Mouse (Mus musculus) MEL (cell line): Measurements from ENCODE around the gene Cpne1. TPM values are rescaled to one million over a fixed set of nuclear protein-coding genes. Genes with fewer than 3 reads are reported as not detected.

Experiments used
- DNase-seq: peaks from one replicate; pipeline ENCODE4 v3.0.0; 2011; ENCODE audit warnings: low read depth, low spot score
- H3K27ac ChIP-seq: 2 replicates; pipeline ENCODE4 v1.5.1; 2012; ENCODE audit warnings: low read depth, mild to moderate bottlenecking, control low read depth, low read length, moderate library complexity; ENCODE audit not compliant: control insufficient read depth
- H3K27me3 ChIP-seq, 2 experiments: fragments of 150-350 bp in 1 of 2; sonication (generic) in 1 of 2; 2 replicates each; pipeline ENCODE4 v1.6.1; 2012; ENCODE audit warnings: low read length in 2 of 2, mild to moderate bottlenecking in 2 of 2, improper control_type of control experiment in 1 of 2, moderate library complexity in 1 of 2; ENCODE audit not compliant: insufficient read depth in 2 of 2, control insufficient read depth in 1 of 2
- H3K36me3 ChIP-seq, 2 experiments: 2 replicates each; pipeline ENCODE4 v1.6.1; 2012 to 2014; ENCODE audit warnings: low read length in 2 of 2, improper control_type of control experiment in 1 of 2, inconsistent platforms in 1 of 2, mild to moderate bottlenecking in 1 of 2; ENCODE audit not compliant: insufficient read depth in 2 of 2, control insufficient read depth in 1 of 2
- H3K4me1 ChIP-seq, 2 experiments: fragments of 150-350 bp in 1 of 2; sonication (generic) in 1 of 2; 2 replicates each; pipeline ENCODE4 v1.6.1; 2012; ENCODE audit warnings: low read length in 2 of 2, improper control_type of control experiment in 1 of 2, mild to moderate bottlenecking in 1 of 2; ENCODE audit not compliant: insufficient read depth in 2 of 2, control insufficient read depth in 1 of 2
- H3K4me3 ChIP-seq, 2 experiments: fragments of 150-350 bp in 1 of 2; sonication (generic) in 1 of 2; 2 replicates each; pipeline ENCODE4 v1.5.1; 2012; ENCODE audit warnings: low read depth in 2 of 2, low read length in 2 of 2, mild to moderate bottlenecking in 2 of 2, moderate library complexity in 2 of 2, control low read depth in 1 of 2, improper control_type of control experiment in 1 of 2; ENCODE audit not compliant: control insufficient read depth in 1 of 2, insufficient read depth in 1 of 2
- H3K79me2 ChIP-seq: 2 replicates; pipeline ENCODE4 v1.6.1; 2012; ENCODE audit warnings: mild to moderate bottlenecking, low read length, moderate library complexity; ENCODE audit not compliant: control insufficient read depth, poor library complexity, insufficient read depth
- H3K9ac ChIP-seq: 2 replicates; pipeline ENCODE4 v1.6.1; 2012; ENCODE audit warnings: low read depth, mild to moderate bottlenecking, control low read depth, low read length, moderate library complexity; ENCODE audit not compliant: control insufficient read depth, poor library complexity, severe bottlenecking
- H3K9me3 ChIP-seq: fragments of 150-350 bp; sonication (generic); replicated peaks from 2 replicates; pipeline ENCODE4 v1.6.1; 2012; ENCODE audit warnings: mild to moderate bottlenecking, low read length, improper control_type of control experiment, moderate library complexity; ENCODE audit not compliant: insufficient read depth
- CTCF ChIP-seq, 3 experiments: IDR thresholded peaks in 2 of 3; conservative IDR thresholded peaks in 1 of 3; 2 replicates each; pipeline ENCODE4 v1.5.1; 2011 to 2012; ENCODE audit warnings: low read length in 3 of 3, low read depth in 2 of 3, mild to moderate bottlenecking in 2 of 3, improper control_type of control experiment in 1 of 3, inconsistent platforms in 1 of 3, mixed read lengths in 1 of 3, moderate library complexity in 1 of 3; ENCODE audit not compliant: control insufficient read depth in 1 of 3, insufficient read depth in 1 of 3, poor library complexity in 1 of 3, severe bottlenecking in 1 of 3
- EP300 ChIP-seq, 2 experiments: IDR thresholded peaks; 2 replicates each; pipeline ENCODE4 v1.6.1; 2011; ENCODE audit warnings: improper control_type of control experiment in 2 of 2, low read length in 2 of 2, low read depth in 1 of 2, mild to moderate bottlenecking in 1 of 2
- ETS1 ChIP-seq: IDR thresholded peaks from 2 replicates; pipeline ENCODE4 v1.6.1; 2012; ENCODE audit warnings: low read depth, mild to moderate bottlenecking, inconsistent platforms, low read length, improper control_type of control experiment, moderate library complexity
- GABPA ChIP-seq: IDR thresholded peaks from 2 replicates; pipeline ENCODE4 v1.6.1; 2012; ENCODE audit warnings: low read depth, mild to moderate bottlenecking, inconsistent platforms, low read length, improper control_type of control experiment, moderate library complexity
- GATA1 ChIP-seq: IDR thresholded peaks from 2 replicates; pipeline ENCODE4 v1.6.1; 2011; ENCODE audit warnings: low read depth, low read length, improper control_type of control experiment
- JUND ChIP-seq: IDR thresholded peaks from 2 replicates; pipeline ENCODE4 v1.6.1; 2011; ENCODE audit warnings: low read depth, mild to moderate bottlenecking, improper control_type of control experiment, low read length
- MAFK ChIP-seq: IDR thresholded peaks from 2 replicates; pipeline ENCODE4 v1.6.1; 2011; ENCODE audit warnings: low read depth, mild to moderate bottlenecking, low read length, improper control_type of control experiment, borderline replicate concordance
- MEF2A ChIP-seq: IDR thresholded peaks from 2 replicates; pipeline ENCODE4 v1.6.1; 2014; ENCODE audit warnings: low read depth, mild to moderate bottlenecking, inconsistent platforms, low read length, improper control_type of control experiment; ENCODE audit not compliant: poor library complexity, insufficient replicate concordance, severe bottlenecking; ENCODE audit errors: extremely low read depth
- MXI1 ChIP-seq: IDR thresholded peaks from 2 replicates; pipeline ENCODE4 v1.6.1; 2011; ENCODE audit warnings: mild to moderate bottlenecking, low read depth, low read length, improper control_type of control experiment
- MYB ChIP-seq: IDR thresholded peaks from 2 replicates; pipeline ENCODE4 v1.6.1; 2011; ENCODE audit warnings: mild to moderate bottlenecking, low read depth, low read length, improper control_type of control experiment
- MYC ChIP-seq: IDR thresholded peaks from 2 replicates; pipeline ENCODE4 v1.6.1; 2011; ENCODE audit warnings: low read depth, mild to moderate bottlenecking, low read length, improper control_type of control experiment, moderate library complexity
- NRF1 ChIP-seq: IDR thresholded peaks from 2 replicates; pipeline ENCODE4 v1.6.1; 2014; ENCODE audit warnings: low read depth, mild to moderate bottlenecking, inconsistent platforms, low read length, improper control_type of control experiment, moderate library complexity; ENCODE audit not compliant: poor library complexity, insufficient read depth, severe bottlenecking
- POLR2AphosphoS5 ChIP-seq: IDR thresholded peaks from 2 replicates; pipeline ENCODE4 v1.6.1; 2012; ENCODE audit warnings: low read depth, borderline replicate concordance, mild to moderate bottlenecking, inconsistent platforms, low read length, moderate library complexity, mixed read lengths
- RCOR1 ChIP-seq: IDR thresholded peaks from 2 replicates; pipeline ENCODE4 v1.6.1; 2012; ENCODE audit warnings: low read depth, mild to moderate bottlenecking, inconsistent platforms, low read length, improper control_type of control experiment
- SMC3 ChIP-seq: IDR thresholded peaks from 2 replicates; pipeline ENCODE4 v1.6.1; 2011; ENCODE audit warnings: low read depth, low read length, improper control_type of control experiment
- TAL1 ChIP-seq: IDR thresholded peaks from 2 replicates; pipeline ENCODE4 v1.6.1; 2012; ENCODE audit warnings: mild to moderate bottlenecking, inconsistent platforms, low read length, moderate library complexity, mixed read lengths
- TBP ChIP-seq: IDR thresholded peaks from 2 replicates; pipeline ENCODE4 v1.8.0; 2011; ENCODE audit warnings: low read depth, low read length, improper control_type of control experiment
- TCF12 ChIP-seq: IDR thresholded peaks from 2 replicates; pipeline ENCODE4 v1.6.1; 2014; ENCODE audit warnings: low read depth, mild to moderate bottlenecking, inconsistent platforms, low read length, improper control_type of control experiment, moderate library complexity
- UBTF ChIP-seq: IDR thresholded peaks from 2 replicates; pipeline ENCODE4 v1.6.1; 2012; ENCODE audit warnings: low read depth, mild to moderate bottlenecking, inconsistent platforms, low read length, improper control_type of control experiment, moderate library complexity, borderline replicate concordance; ENCODE audit not compliant: insufficient read depth
- USF1 ChIP-seq: IDR thresholded peaks from 2 replicates; pipeline ENCODE4 v1.6.1; 2014; ENCODE audit warnings: low read depth, mild to moderate bottlenecking, inconsistent platforms, low read length, improper control_type of control experiment, moderate library complexity
- USF2 ChIP-seq, 2 experiments: IDR thresholded peaks; 2 replicates each; pipeline ENCODE4 v1.6.1; 2011 to 2012; ENCODE audit warnings: improper control_type of control experiment in 2 of 2, low read length in 2 of 2, borderline replicate concordance in 1 of 2, inconsistent platforms in 1 of 2, low read depth in 1 of 2, mild to moderate bottlenecking in 1 of 2; ENCODE audit not compliant: insufficient read depth in 1 of 2
- ZMIZ1 ChIP-seq: IDR thresholded peaks from 2 replicates; pipeline ENCODE4 v1.6.1; 2012; ENCODE audit warnings: low read depth, mild to moderate bottlenecking, inconsistent platforms, low read length, improper control_type of control experiment, moderate library complexity
- polyA plus RNA-seq, 2 experiments: library from polyadenylated mRNA; stranded (reverse) in 1 of 2; unstranded in 1 of 2; fragments of >175 nt in 1 of 2; fragments of >200 nt in 1 of 2; gene quantifications; 2 replicates each; pipeline versions ENCODE4 v1.2.1 to v1.2.4; 2012; ENCODE audit warnings: low replicate concordance in 2 of 2, low read depth in 1 of 2; ENCODE audit not compliant: insufficient read length in 2 of 2, insufficient read depth in 1 of 2, missing spikeins in 1 of 2
- total RNA-seq: library from RNA; depleted of rRNA; stranded (reverse); fragments of 300-350 nt; gene quantifications from 2 replicates; pipeline ENCODE4 v1.2.3, GENCODE M21; 2012

Cpne1 gene
- total and polyA plus RNA-seq, 3 experiments: 22.5 to 52.8 TPM; not detected in 1

DNA sequence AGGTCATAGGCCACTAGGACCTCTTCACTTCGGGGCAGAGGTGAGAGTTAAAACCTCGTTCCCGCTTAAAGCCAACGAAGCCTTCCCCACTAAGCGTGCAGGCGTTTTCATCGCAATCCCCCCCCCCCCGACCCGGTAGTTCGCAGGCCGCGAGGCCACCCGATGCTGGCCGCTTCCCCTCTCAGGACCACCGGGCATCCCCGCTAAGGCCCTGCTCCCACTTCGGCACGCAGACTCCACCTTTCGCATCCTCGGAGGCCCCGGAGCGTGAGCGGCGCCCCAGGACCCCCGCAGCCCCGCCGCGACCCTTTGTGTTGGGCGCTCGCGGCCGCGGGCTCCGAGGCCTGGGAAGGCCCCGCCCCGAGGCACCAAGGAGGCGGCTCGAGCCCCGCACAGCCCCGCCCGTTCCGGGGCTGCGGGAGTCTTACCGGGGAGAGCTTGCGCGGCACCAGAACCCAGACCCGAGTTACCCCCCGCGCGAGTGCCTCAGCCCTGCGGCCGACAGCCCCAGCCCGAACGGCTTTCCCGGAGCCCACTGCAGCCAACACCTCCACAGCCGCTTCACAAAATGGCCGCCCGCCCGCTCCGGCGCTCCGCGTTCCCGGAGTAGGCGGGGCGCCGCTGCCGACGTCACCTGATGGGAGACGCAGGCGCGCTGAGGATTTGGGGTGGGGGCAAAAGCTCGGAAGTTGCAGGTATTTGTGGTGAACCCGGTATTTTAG is at the start of gene Cpne1, which contains the start of gene Rbm12 (continued):
- TF ChIP-seq MYB (no peak), TCF12 (peak; percentile 69), UBTF (peak; percentile 84; the same call in 1 of the 2 replicates)

DNA sequence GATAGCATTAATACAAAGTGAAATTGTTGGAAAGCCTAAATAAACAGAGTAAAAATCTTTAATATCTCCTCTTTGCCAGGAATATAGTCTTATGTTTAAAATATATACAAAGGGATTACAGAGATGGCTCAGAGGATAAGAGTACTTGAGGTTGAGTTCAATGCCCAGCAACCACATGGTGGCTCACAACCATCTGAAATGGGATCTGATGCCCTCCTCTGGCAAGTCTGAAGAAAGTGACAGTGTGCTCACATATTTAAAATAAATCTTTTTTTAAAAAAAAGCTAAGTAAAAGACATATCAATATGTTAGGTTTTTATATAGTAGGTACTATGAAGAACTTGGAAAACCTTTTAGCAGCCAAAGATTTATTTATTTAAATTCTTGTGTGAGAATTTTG is 39.8 kb upstream of the Cpne1 start:
- Histone ChIP-seq H3K79me2 (peaks cover 8% of the 10 kb centered on the region), H3K36me3 (peaks cover 22 to 71% of the 10 kb centered on the region in 2 experiments), H3K4me3 (no peak overlapping the region), H3K4me1 (no peaks in the 10 kb centered on the region), H3K27ac (no peak overlapping the region), H3K9ac (no peak overlapping the region), H3K27me3 (no peaks in the 10 kb centered on the region), H3K9me3 (no peaks in the 10 kb centered on the region)
- no peak for TF ChIP-seq MEF2A
- TF ChIP-seq CTCF (IDR thresholded peaks at IDR 0.05 in 2 of 3, conservative IDR thresholded peaks at IDR 0.05 in 1 of 3; ENCODE audit: control insufficient read depth in 1 of 3, insufficient read depth in 1 of 3, low read depth in 2 of 3, low read length in 3 of 3, poor library complexity in 1 of 3, severe bottlenecking in 1 of 3): peak in 1 of 3 experiments; percentile 42; a peak in 2 of 6 replicates
- no peak for DNase-seq

DNA sequence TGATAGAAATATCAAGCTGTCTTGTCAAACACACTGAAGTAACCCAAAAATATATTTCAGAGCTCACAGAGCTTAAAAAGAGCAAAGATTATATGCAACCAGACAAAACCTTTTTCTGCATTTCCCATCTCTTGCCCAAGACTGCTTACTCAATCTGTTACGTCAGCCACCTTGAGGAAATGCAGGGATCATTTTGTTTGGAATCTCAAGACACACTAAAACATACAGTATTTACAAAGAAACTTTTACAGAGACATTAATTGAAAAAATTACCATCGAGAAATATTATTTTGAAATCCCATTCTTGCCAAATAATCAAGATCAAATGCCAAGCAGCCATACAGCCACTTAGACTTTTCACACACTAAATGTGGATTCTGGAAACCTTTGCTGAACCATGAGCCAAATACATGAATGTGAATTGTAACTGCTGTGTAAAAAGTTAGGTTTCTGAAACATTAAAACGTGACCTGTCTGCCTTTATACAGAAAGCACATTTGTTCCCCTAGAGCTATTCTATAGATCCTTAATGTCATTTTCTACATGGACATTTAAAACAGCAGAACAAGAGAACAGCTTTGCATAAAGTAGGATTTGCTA is 35.7 kb upstream of the Cpne1 start:
- no peak overlapping the region for H3K4me3 ChIP-seq
- H3K27me3 ChIP-seq: no peaks in the 10 kb centered on the region
- no peaks in the 10 kb centered on the region for H3K9me3 ChIP-seq
- no peak overlapping the region for H3K9ac ChIP-seq
- no peak overlapping the region for H3K27ac ChIP-seq
- H3K4me1 ChIP-seq: peaks cover 0 to 2% of the 10 kb centered on the region in 2 experiments; a peak in 1 of 4 replicates
- TF ChIP-seq GABPA (no peak), ZMIZ1 (no peak), MYC (no peak), TAL1 (no peak), JUND (no peak), EP300 (IDR thresholded peaks at IDR 0.05; ENCODE audit: low read depth in 1 of 2, low read length in 2 of 2) (no peak), SMC3 (no peak), MEF2A (no peak), USF2 (IDR thresholded peaks at IDR 0.05; ENCODE audit: borderline replicate concordance in 1 of 2, insufficient read depth in 1 of 2, low read depth in 1 of 2, low read length in 2 of 2) (no peak), RCOR1 (no peak), TBP (no peak), POLR2AphosphoS5 (no peak), ETS1 (no peak), GATA1 (no peak), USF1 (no peak), UBTF (no peak), MXI1 (no peak), MYB (no peak), MAFK (no peak), NRF1 (no peak)
- H3K79me2 ChIP-seq: peaks cover 16% of the 10 kb centered on the region
- no peak for DNase-seq
- H3K36me3 ChIP-seq: peaks cover 27 to 43% of the 10 kb centered on the region in 2 experiments
